Mouse (Mus musculus): Measurements from ENCODE around the gene Spsb4. TPM values are rescaled to one million over a fixed set of nuclear protein-coding genes. Genes with fewer than 3 reads are reported as not detected.
A peak's percentile ranks its signal among the peaks of the same experiment; 100 is the strongest.

Spsb4 gene
- total RNA-seq, 1 experiment from 2014 or later: not detected

DNA sequence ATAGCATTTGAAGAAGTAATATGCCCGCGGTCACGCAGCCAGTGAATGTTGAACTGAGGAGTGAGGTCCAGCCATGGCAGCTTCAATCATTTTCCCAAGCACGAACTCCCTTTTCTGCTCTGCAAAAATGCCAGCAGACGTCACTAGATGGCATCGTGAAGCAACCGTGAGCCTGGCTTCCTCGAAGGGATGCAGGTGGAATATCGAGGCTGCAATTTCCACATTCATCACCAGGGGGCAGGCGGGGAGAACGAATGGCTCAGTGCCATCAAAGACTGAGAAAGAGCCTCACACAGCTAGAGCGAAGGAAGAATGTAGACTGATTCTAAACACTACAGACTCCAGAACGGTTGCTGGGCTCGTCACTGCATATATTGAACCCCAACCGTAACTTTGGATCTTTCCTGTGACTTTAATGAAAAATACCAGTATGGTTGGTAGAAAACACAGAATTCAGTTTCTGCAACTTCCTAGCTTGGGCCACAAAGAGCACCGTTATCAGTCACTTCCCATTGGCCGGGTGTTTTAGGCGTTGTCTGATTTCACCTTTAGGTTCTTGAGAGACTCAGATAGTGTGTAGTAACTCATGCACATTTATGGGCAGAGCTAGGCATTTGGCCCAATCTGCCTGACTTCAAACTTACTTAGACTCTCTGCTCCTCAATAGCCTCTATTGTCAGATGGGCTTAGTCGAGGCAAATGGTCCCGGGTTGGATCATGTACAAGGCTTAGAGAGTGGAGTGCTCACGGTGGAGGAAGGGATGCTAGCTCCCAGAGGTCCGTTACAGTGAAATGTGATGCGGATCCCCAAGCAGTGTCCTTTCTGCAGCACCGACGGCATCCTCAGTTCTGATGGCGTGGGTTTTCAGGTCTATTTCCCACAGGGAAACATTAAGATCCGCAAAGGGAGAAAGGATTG is 101.8 kb downstream of the Spsb4 start:
- ATAC-seq (ENCODE audit: extremely low read depth, insufficient number of reproducible peaks, low FRiP score, poor library complexity, severe bottlenecking): peak; percentile 83

- no peak for ATAC-seq (ENCODE audit: extremely low read depth, insufficient number of reproducible peaks, low FRiP score, poor library complexity, severe bottlenecking)
Measured at GRCm38 (mm10) chr9:96916076-96916475, 102.6 kb downstream of the Spsb4 start.

DNA sequence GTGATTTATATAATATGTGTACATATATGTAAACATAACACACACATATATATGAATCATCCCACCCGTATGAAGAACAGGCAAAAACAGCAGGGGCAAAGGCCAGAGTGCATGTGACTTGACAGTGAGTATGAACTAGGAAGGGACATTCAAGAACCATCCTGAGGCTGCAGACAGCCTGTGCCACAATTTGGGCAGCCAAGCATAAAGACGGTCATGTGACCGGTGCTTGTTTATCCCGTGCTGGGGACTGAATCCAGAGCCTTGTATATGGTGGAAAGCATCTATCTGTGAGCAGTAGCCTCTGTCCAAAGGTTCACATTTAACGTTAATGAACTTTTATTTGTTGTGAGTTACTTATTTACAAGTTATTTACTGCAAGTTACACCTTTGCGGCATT is 103.8 kb downstream of the Spsb4 start:
- no peak for ATAC-seq (ENCODE audit: extremely low read depth, insufficient number of reproducible peaks, low FRiP score, poor library complexity, severe bottlenecking)

GRCm38 (mm10) chr9:96914005-96914404 is 104.6 kb downstream of the Spsb4 start:
- ATAC-seq (ENCODE audit: extremely low read depth, insufficient number of reproducible peaks, low FRiP score, poor library complexity, severe bottlenecking): no peak

DNA sequence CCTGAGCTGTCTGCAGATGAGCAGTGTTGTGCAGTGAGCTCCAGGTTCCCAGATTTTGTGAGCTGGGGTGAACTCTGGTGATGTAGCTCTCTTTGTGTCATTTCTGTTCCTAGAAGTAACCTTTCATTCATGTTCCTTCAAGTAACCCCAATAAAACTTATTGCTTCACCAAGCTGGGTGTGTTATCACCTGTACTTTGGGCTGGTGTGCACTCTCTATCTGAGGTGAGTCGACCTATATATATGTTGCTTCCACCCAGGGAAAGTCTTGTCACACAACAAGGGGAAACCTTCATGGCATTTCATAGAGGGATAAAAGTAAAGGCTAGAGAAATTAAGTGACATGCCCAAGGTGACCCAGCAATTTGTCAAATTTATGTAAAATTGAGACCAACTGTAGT is 109.1 kb downstream of the Spsb4 start:
- ATAC-seq (ENCODE audit: extremely low read depth, insufficient number of reproducible peaks, low FRiP score, poor library complexity, severe bottlenecking): no peak

GRCm38 (mm10) chr9:96908737-96909136 is 109.9 kb downstream of the Spsb4 start:
- no peak for ATAC-seq (ENCODE audit: extremely low read depth, insufficient number of reproducible peaks, low FRiP score, poor library complexity, severe bottlenecking)

GRCm38 (mm10) chr9:96904360-96905355 is 114.0 kb downstream of the Spsb4 start:
- ATAC-seq (ENCODE audit: extremely low read depth, insufficient number of reproducible peaks, low FRiP score, poor library complexity, severe bottlenecking): no peak

GRCm38 (mm10) chr9:96899717-96900116 is 118.9 kb downstream of the Spsb4 start:
- ATAC-seq (ENCODE audit: extremely low read depth, insufficient number of reproducible peaks, low FRiP score, poor library complexity, severe bottlenecking): peak; percentile 75; the same call in 1 of the 2 replicates

DNA sequence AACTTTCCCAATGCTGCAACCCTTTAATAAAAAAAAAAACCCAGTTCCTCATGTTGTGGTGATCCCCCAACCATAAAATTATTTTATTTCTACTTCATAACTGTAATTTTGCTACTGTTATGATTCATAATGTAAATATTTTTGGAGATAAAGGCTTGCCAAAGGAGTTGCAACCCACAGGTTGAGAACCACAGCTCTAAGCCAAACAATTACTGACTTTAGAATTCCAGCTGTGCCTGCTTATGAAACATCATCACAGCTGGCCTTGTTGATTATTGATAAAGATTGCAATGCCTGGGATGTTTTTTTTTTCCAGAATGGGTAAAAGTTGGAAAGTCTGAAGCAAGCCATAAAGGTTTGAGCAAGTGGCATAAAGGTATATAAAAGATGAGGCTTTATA is 119.6 kb downstream of the Spsb4 start:
- no peak for ATAC-seq (ENCODE audit: extremely low read depth, insufficient number of reproducible peaks, low FRiP score, poor library complexity, severe bottlenecking)

DNA sequence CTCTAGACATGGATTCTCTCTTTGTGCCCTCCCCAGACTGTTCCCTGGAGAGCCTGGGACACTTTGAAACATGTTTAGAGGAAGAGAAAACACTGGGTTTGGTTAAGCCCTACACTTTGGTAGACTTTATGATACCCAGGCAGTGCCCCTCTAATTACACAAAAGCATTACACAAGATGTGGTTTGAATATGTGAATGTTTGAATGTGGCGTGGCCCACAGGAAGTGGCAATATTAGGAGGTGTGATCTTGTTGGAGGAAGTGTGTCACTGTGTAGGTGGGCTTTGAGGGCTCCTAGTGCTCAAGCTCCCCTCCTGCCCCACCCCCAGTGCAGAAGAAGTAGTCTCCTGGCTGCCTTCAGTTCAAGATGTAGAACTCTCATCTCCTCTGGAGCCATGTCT is 122.0 kb downstream of the Spsb4 start:
- no peak for ATAC-seq (ENCODE audit: extremely low read depth, insufficient number of reproducible peaks, low FRiP score, poor library complexity, severe bottlenecking)

DNA sequence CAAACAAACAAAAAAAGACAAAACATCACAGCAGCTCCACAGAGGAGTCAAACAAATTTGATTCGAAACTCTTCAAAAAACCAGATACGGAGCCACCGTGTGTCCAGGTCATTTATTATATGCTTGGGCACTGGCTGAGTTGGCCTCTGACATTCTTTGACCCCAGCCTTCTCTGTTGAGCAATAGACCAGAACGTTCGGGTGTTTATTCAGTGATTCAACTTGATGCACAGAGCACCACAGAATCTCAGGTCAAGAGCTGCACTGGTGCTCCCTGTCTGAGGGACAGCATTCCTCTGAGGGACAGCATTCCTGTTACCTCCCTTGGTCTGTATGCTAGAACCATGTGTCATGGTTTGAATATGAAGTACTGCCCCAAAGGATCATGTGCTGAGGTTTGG is 125.1 kb downstream of the Spsb4 start:
- no peak for ATAC-seq (ENCODE audit: extremely low read depth, insufficient number of reproducible peaks, low FRiP score, poor library complexity, severe bottlenecking)

Other genes starting within 250 kb of the Spsb4 start
- gene Pxylp1, start 126.2 kb downstream of the Spsb4 start, total RNA-seq (2017): 2.3 and 2.6 TPM in 2 replicates
- gene Slc25a36, start 92.3 kb upstream of the Spsb4 start, total RNA-seq (2017): 89.5 and 105 TPM in 2 replicates